ENCODE assay signal across 8 mouse cellular contexts in genomic region chrX:159269072-159269471, GRCm38 (mm10). TPM values are rescaled to one million over a fixed set of nuclear protein-coding genes. Genes with fewer than 3 reads are reported as not detected.
DNase-seq lines count a peak whose midpoint lies in the region; ATAC-seq lines count a peak whose summit lies in the region.

No protein-coding gene starts in this region.

- H3K9ac ChIP-seq in hindbrain, embryonic 14.5 days: no peak overlapping the region
- H3K9ac ChIP-seq in midbrain, embryonic 16.5 days (ENCODE audit: low read depth, low read length): no peak overlapping the region

- no peaks in the 10 kb centered on the region for H3K36me3 ChIP-seq in hindbrain, embryonic 14.5 days (replicated peaks; ENCODE audit: control insufficient read depth, insufficient read depth)
- no peaks in the 10 kb centered on the region for H3K36me3 ChIP-seq in hindbrain, embryonic 10.5 days
- no peaks in the 10 kb centered on the region for H3K36me3 ChIP-seq in midbrain, embryonic 16.5 days (ENCODE audit: control insufficient read depth, insufficient read depth, low read length)

- H3K4me2 ChIP-seq in hindbrain, embryonic 14.5 days (replicated peaks): no peak overlapping the region
- no peak overlapping the region for H3K4me2 ChIP-seq in midbrain, embryonic 16.5 days (ENCODE audit: low read length)

- ATAC-seq in hindbrain, embryonic 14.5 days (ENCODE audit: low FRiP score): no peak
- no peak for ATAC-seq in midbrain, embryonic 16.5 days

- DNase-seq in hindbrain, embryonic 14.5 days (ENCODE audit: low spot score): peak; percentile 24
- no peak for DNase-seq in hindbrain, embryonic 10.5 days (ENCODE audit: low spot score)
- peak; percentile 8 for DNase-seq in urinary bladder, postnatal 25 days (ENCODE audit: low spot score)
- no peak for DNase-seq in urinary bladder, postnatal 4 days (ENCODE audit: low spot score in 2 of 2)
- peak; percentile 43 to 44 for DNase-seq in cerebellum, adult 18-20 months
- DNase-seq in layer of hippocampus, adult 8-10 months (ENCODE audit: low spot score in 2 of 2): peak; percentile 10 to 14
- DNase-seq in right cerebral cortex, postnatal 10 days (ENCODE audit: low spot score in 2 of 2): peak; percentile 22 to 35

- H3K4me3 ChIP-seq in hindbrain, embryonic 14.5 days (replicated peaks; ENCODE audit: low read length): no peak overlapping the region
- H3K4me3 ChIP-seq in hindbrain, embryonic 10.5 days: no peak overlapping the region
- H3K4me3 ChIP-seq in midbrain, embryonic 16.5 days (ENCODE audit: low read depth, low read length): no peak overlapping the region

- no peaks in the 10 kb centered on the region for H3K27me3 ChIP-seq in hindbrain, embryonic 14.5 days (ENCODE audit: control insufficient read depth, insufficient read depth, low read length)
- H3K27me3 ChIP-seq in hindbrain, embryonic 10.5 days (ENCODE audit: insufficient read depth, poor library complexity, severe bottlenecking): no peaks in the 10 kb centered on the region; the same call in 1 of the 2 replicates
- H3K27me3 ChIP-seq in midbrain, embryonic 16.5 days (ENCODE audit: control insufficient read depth, insufficient read depth, low read depth, low read length): no peaks in the 10 kb centered on the region; the same call in 1 of the 2 replicates

- H3K4me1 ChIP-seq in hindbrain, embryonic 14.5 days (replicated peaks; ENCODE audit: control insufficient read depth, insufficient read depth, low read length): no peaks in the 10 kb centered on the region
- no peaks in the 10 kb centered on the region for H3K4me1 ChIP-seq in hindbrain, embryonic 10.5 days (replicated peaks)
- no peaks in the 10 kb centered on the region for H3K4me1 ChIP-seq in midbrain, embryonic 16.5 days (ENCODE audit: control insufficient read depth, insufficient read depth, low read length)

- H3K9me3 ChIP-seq in hindbrain, embryonic 14.5 days (ENCODE audit: control insufficient read depth, low read length): no peaks in the 10 kb centered on the region
- H3K9me3 ChIP-seq in hindbrain, embryonic 10.5 days: no peaks in the 10 kb centered on the region
- H3K9me3 ChIP-seq in midbrain, embryonic 16.5 days (replicated peaks; ENCODE audit: control insufficient read depth, low read length, poor library complexity, severe bottlenecking): no peaks in the 10 kb centered on the region

- H3K27ac ChIP-seq in hindbrain, embryonic 14.5 days: no peak overlapping the region
- no peak overlapping the region for H3K27ac ChIP-seq in hindbrain, embryonic 10.5 days
- no peak overlapping the region for H3K27ac ChIP-seq in midbrain, embryonic 16.5 days (ENCODE audit: low read length)

RNA-seq across cellular contexts. Expression of gene Rps6ka3, which starts 59.0 kb away (rescaled TPM):
- 4.0 and 4.7 TPM in 2 replicates for polyA plus RNA-seq in hindbrain, embryonic 14.5 days (2014; fragmentation: Nextera tagmentation; extraction: Ambion mirVana)
- 3.1 and 4.4 TPM in 2 replicates for polyA plus RNA-seq in hindbrain, embryonic 10.5 days (2016; fragmentation: Nextera tagmentation; extraction: Ambion mirVana)
- total RNA-seq in layer of hippocampus, adult 8-10 months (2022): 10 to 100 TPM; 26.7 to 32.8 (median 27.6) TPM
- 2.7 and 3.0 TPM in 2 replicates for polyA plus RNA-seq in midbrain, embryonic 16.5 days (2015; fragmentation: Nextera tagmentation; extraction: Ambion mirVana)

Comparison
In these comparisons a context has a peak if more than half of its experiments do, and no peak if none do; other contexts are left out.
1. DNase-seq: peak in hindbrain, embryonic 14.5 days (single experiment), urinary bladder, postnatal 25 days (single experiment), cerebellum, adult 18-20 months (2 of 2), layer of hippocampus, adult 8-10 months (2 of 2) and right cerebral cortex, postnatal 10 days (2 of 2); none in hindbrain, embryonic 10.5 days (single experiment) and urinary bladder, postnatal 4 days (0 of 2).